Mouse (Mus musculus): ENCODE data around the gene Gucy2d. TPM values are rescaled to one million over a fixed set of nuclear protein-coding genes. Genes with fewer than 3 reads are reported as not detected.

Gucy2d gene
- total RNA-seq, 2 experiments from 2014 or later, result 0.15 TPM; not detected in 1

- DNase-seq, result peak; percentile 70
These were observed 83.0 kb downstream of the Gucy2d start for GRCm38 (mm10) chr7:98523070-98523812.

- DNase-seq, result no peak
These were observed 83.7 kb downstream of the Gucy2d start for GRCm38 (mm10) chr7:98523813-98524361.

GRCm38 (mm10) chr7:98524401-98524800 lies 84.2 kb downstream of the Gucy2d start:
- no peak for DNase-seq

GRCm38 (mm10) chr7:98524869-98525699 lies 84.9 kb downstream of the Gucy2d start:
- no peak for DNase-seq

Other genes starting within 250 kb of the Gucy2d start
- gene B3gnt6, start 240.9 kb upstream of the Gucy2d start, total RNA-seq (2021), result not detected
- gene Acer3, start 119.2 kb upstream of the Gucy2d start, total RNA-seq (2021), result 1 to 10 TPM; 4.5 to 5.0 TPM
- gene Tsku, start 79.1 kb upstream of the Gucy2d start, total RNA-seq (2021), result 1 to 10 TPM; 1.3 to 1.6 TPM
- gene Lrrc32, start 48.9 kb downstream of the Gucy2d start, total RNA-seq (2021), result 1 to 10 TPM; 4.9 to 5.0 TPM
- 10 to 100 TPM; 18.6 to 19.3 TPM for gene Emsy, start 216.4 kb downstream of the Gucy2d start, total RNA-seq (2021)